Mouse (Mus musculus) adrenal gland, postnatal 25 days (tissue): ENCODE data around the gene Aoc2. TPM values are rescaled to one million over a fixed set of nuclear protein-coding genes. Genes with fewer than 3 reads are reported as not detected.
"Not testable (repeated sequence)": the region's sequence is repeated elsewhere in the genome, so short reads cannot be mapped to it uniquely, and the experiment has no call there.

Experiments
- DNase-seq: peaks from one replicate; pipeline ENCODE4 v3.0.0; 2021; ENCODE audit warnings: mixed read lengths
- total RNA-seq: library from RNA; stranded (reverse); gene quantifications from 2 replicates; pipeline ENCODE4 v1.2.3, GENCODE M21; 2021

The Aoc2 gene
- total RNA-seq, 1 experiment from 2014 or later: 6.5 TPM

DNA sequence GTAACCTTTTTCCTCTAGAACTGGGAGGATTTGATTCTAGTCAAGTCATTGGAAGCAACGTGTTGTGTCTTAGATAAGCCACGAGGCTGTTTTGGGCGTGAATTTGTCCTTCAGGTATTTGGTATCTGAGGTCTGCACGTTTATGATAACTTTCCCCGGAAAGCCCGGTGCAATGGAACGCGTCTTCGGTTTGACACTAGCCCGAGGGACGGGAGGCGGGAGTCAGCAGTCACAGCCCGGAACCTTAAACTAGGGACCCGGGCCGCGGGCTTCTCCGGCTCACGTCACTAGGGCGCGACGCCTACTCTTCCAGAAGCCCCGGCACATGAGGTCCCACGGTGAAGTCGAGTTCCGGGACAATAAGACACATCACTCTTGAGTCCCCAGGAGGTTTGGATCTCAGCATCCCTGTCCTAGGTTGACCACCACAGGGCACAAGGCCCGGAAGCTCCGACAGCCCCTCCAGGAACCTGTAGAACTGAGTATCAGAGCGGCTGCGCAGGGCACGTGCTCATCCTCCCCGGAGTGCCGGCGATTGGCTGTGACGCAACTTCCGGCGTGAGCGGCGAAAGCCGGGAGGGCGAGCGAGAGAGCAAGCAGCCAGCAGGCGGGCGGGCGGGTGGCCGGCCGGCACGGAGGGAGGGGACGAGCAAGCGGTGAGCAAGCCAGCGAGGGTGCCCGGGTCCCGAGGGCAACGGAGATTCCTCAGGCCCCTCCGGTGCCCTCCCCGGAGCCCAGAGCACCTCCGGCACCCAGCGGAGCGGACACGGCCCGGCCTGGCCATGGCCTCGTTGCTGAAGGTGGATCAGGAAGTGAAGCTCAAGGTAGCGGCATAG lies 9.0 kb upstream of the Aoc2 start, which contains the start of gene Psme3:
TSS of gene Psme3 (plus strand) at position 549 of the 836 bp plus-strand sequence.
- DNase-seq: peak; percentile 93

DNA sequence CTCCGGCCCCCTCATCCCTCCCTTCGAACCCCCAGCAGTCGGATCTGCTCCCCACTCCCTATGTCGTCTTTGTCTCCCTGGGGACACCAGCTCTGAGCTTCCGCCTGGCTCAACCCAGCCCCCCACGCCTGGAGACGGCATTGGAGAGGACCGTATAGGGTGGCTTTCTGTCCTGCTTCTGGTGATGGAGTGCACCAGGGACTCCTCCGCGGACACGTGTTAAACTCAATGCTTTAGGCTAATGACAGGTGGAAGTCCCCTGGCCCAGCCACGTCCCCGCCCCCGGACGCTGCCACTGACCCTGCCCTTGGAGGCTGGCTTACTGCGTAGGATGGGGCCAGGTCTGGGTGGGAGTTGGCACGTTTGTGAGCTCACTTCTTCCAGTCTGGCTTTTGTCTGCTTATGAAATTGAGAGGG lies 8.4 kb upstream of the Aoc2 start:
- DNase-seq: no peak

DNA sequence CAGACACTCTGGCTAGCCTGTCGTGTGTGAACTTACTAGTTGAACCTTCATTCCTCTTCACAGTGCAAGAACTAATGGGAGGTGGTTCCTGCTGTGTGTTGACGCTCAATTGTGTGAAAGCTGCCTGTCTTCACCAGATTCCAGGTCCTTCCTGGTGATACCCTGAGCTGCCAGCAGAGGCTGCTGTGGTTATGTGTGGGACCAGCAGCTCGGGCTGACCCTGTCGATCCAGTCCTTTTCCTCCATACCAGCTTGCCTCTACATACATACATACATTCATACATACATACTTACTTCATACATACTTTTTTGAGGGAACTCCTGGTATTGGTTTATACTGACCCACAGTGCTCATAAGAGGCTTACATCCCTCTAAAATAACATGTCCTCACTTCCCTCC lies 1.3 kb upstream of the Aoc2 start:
- DNase-seq: peak; percentile 73

DNA sequence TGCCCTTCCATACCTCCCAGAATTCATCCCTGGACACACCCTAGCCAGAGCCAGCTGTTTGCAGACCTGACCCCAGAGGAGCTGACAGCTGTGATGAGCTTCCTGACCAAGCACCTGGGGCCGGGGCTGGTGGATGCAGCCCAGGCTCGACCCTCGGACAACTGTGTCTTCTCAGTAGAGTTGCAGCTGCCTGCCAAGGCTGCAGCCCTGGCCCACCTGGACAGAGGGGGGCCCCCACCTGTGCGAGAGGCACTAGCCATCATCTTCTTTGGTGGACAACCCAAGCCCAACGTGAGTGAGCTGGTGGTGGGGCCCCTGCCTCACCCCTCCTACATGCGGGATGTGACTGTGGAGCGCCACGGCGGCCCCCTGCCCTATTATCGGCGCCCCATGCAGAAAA lies 338 bp downstream of the Aoc2 start:
- not testable (repeated sequence) for DNase-seq

DNA sequence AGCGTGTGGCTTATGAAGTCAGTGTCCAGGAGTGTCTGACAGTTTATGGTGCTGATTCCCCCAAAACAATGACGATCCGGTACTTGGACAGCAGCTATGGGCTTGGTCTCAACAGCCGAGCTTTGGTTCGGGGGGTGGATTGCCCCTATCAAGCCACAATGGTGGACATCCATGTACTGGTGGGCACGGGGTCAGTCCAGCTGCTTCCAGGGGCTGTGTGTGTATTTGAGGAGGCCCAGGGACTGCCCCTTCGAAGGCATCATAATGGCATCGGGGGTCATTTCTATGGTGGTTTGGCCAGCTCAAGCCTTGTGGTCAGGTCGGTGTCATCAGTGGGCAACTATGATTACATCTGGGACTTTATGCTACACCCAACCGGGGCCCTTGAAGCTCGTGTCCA lies 1.3 kb downstream of the Aoc2 start:
- DNase-seq: no peak

GRCm38 (mm10) chr11:101327311-101327710 lies 2.4 kb downstream of the Aoc2 start:
- DNase-seq: no peak

GRCm38 (mm10) chr11:101328941-101329635 lies 4.2 kb downstream of the Aoc2 start:
- peak; percentile 66 for DNase-seq

- no peak for DNase-seq
Observed at GRCm38 (mm10) chr11:101330371-101330924, 5.6 kb downstream of the Aoc2 start, which contains the start of gene Aoc3. Gene Aoc3, plus strand, starts transcription at chr11:101330605.

DNA sequence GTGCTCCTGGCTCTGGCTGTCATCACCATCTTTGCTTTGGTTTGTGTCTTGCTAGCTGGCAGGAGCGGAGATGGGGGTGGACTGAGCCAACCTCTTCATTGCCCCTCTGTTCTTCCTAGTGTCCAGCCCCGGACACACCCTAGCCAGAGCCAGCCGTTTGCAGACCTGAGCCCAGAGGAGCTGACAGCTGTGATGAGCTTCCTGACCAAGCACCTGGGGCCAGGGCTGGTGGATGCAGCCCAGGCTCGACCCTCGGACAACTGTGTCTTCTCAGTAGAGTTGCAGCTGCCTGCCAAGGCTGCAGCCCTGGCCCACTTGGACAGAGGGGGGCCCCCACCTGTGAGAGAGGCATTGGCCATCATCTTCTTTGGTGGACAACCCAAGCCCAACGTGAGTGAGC lies 6.1 kb downstream of the Aoc2 start:
- DNase-seq: not testable (repeated sequence)

- DNase-seq: no peak
Observed at GRCm38 (mm10) chr11:101332537-101332936, 7.7 kb downstream of the Aoc2 start.

GRCm38 (mm10) chr11:101334023-101334422 lies 9.2 kb downstream of the Aoc2 start:
- DNase-seq: no peak

DNA sequence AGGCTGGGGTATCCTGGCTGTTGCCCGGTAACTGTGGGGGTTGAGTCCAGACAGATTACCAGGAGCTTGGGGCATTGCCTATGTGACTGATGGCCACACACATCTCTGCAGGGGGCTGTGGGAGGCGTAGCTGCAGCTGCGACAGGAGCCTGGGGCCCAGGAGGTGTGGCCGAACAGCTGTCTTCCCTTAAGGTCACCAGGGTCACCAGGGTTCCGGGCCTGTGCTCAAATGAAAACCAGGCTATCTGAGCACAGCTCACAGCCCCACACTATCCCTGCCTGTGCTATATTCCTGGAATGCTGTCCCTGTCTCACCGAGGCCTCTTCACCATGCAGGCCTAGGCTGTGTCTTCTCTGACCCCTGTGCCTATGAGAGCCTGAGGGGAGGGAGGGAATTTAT lies 9.7 kb downstream of the Aoc2 start:
- no peak for DNase-seq

DNA sequence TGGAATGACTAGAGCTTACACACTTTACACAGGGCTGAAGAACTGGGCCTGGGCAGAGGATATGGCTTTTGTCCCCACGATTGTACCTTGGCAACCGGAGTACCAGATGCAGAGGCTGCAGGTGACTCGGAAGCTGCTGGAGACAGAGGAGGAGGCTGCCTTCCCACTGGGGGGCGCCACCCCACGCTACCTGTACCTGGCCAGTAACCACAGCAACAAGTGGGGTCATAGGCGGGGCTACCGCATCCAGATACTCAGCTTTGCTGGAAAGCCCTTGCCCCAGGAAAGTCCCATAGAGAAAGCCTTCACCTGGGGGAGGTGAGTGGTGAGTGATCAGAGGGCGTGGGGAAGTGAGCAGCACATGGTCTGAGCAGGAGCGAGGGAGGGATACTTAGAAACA lies 10.8 kb downstream of the Aoc2 start:
- DNase-seq: no peak

- DNase-seq: no peak
Observed at GRCm38 (mm10) chr11:101338123-101338760, 13.4 kb downstream of the Aoc2 start.

- no peak for DNase-seq
Observed at GRCm38 (mm10) chr11:101347083-101347775, 22.4 kb downstream of the Aoc2 start.

GRCm38 (mm10) chr11:101348774-101349173 lies 23.9 kb downstream of the Aoc2 start:
- no peak for DNase-seq

GRCm38 (mm10) chr11:101349216-101349615 lies 24.4 kb downstream of the Aoc2 start:
- DNase-seq: no peak

GRCm38 (mm10) chr11:101351100-101351720 lies 26.3 kb downstream of the Aoc2 start:
- DNase-seq: no peak

DNA sequence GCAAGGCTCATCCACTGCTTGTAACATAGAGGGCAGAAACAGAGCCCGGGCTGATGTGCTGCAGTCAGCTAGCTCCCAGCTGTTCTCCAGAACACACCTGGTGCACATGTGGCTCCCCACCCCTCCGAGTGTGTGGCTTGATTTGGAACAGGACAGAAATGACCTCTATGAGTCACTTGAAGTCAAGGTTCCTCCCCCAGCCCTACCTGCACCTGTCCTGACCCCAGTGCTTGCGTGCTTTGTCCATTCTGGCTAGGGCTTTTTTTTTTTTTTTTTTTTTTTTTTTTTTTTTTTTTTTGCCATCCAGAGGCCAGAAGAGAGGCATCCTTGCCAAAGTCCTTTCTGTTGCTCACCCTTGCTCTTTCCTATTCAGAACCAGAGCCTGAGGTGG lies 26.9 kb downstream of the Aoc2 start:
- no peak for DNase-seq

DNA sequence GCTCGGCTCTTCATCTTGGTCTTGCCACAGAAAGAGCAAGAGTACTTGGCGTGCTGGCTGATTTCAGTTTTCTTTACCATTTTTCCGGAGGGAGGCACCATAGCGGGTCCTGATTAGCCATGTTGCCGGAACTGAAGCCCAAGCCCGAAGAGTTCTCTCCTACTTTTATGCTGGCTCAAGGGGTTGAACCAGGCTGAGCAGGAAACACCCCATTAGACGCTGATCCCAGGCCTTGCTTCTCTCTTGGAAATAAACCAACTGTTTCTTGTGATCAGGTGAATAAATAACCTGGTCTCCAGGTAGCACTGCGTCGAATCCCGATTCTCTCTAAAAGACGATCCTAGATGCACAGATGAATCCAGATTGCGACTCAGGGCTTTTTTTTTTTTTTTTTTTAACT lies 28.6 kb downstream of the Aoc2 start:
- DNase-seq: no peak

- no peak for DNase-seq
Observed at GRCm38 (mm10) chr11:101354438-101355010, 29.7 kb downstream of the Aoc2 start.
